Mouse (Mus musculus): ENCODE data around the gene Tnfsf11. TPM values are rescaled to one million over a fixed set of nuclear protein-coding genes. Genes with fewer than 3 reads are reported as not detected.

The Tnfsf11 gene
- polyA plus RNA-seq, 1 experiment from 2014 or later = not detected

DNA sequence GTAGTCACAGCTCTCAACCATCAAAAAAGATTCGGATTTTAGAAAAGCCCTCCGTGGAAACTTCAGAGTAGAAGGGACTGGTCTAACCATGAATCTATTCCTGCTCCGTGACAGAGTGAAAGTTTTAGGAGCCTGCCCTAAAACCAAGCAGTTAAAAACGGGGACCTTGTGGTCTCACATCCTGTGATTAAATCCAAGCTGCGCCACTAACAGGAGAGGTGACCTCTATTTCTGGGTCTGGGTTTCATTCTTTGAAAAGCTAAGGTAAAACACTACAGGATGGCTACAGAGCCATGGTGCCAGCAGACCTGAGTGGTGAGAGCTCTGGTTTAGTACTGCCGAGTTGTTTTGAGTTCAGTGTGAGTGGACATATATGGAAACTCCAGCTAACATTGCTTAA, 12.4 kb upstream of the Tnfsf11 start:
- Histone ChIP-seq H3K36me3 (ENCODE audit: inconsistent target) (no peaks in the 10 kb centered on the region), H3K79me2 (ENCODE audit: inconsistent target) (no peaks in the 10 kb centered on the region), H3K4me3 (ENCODE audit: inconsistent target) (no peak overlapping the region), H3K27ac (no peak overlapping the region)
- 57% methylated on average over 6 of the region's 6 CpGs for whole genome bisulfite sequencing (ENCODE audit: missing documents)

DNA sequence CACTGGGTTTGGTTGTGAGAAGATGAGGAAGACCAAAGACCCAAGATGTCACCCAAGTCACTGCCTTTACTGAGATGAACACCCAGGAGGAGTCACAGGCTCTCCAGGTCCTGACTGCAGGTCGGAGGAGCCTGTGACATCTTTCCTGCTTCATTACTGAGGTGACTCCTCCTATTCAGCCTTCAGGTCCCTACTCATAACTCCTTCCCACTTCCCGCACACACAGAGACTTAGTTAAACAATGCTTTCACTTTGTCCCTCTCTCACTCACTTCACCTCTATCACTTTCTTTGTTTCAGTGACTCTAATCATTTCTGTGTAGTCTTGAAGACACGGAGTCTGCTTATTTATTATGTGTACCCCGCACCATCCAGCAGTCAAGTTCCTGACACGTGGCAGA, 11.7 kb upstream of the Tnfsf11 start:
- Histone ChIP-seq H3K36me3 (ENCODE audit: inconsistent target) (no peaks in the 10 kb centered on the region), H3K4me3 (ENCODE audit: inconsistent target) (no peak overlapping the region), H3K27ac (no peak overlapping the region), H3K79me2 (ENCODE audit: inconsistent target) (no peaks in the 10 kb centered on the region)
- 72% methylated on average over 5 of the region's 5 CpGs for WGBS (ENCODE audit: missing documents)

DNA sequence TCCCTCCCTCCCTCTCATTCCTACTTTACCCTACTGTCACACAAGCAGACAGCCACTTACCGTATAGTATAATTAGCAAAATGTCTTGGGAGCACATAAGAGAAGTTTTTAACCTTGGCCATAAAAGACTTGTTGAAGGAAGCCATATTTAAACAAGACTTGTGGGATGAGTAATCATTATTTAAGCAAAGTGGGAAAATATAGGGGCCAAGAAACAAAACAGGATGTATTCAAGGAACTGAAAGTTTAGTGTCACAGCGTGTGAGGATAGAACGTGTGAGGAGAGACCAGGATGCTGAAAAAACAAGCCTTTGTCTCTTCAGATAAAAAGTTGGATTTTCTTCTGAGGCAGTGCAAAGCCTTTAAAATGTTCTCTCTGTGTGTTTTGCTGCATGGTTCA, 11.2 kb upstream of the Tnfsf11 start:
- no peak overlapping the region for H3K27ac ChIP-seq
- no peaks in the 10 kb centered on the region for H3K79me2 ChIP-seq (ENCODE audit: inconsistent target)
- H3K36me3 ChIP-seq (ENCODE audit: inconsistent target) = no peaks in the 10 kb centered on the region
- 29% methylated on average over 3 of the region's 3 CpGs for WGBS (ENCODE audit: missing documents)
- H3K4me3 ChIP-seq (ENCODE audit: inconsistent target) = no peak overlapping the region

DNA sequence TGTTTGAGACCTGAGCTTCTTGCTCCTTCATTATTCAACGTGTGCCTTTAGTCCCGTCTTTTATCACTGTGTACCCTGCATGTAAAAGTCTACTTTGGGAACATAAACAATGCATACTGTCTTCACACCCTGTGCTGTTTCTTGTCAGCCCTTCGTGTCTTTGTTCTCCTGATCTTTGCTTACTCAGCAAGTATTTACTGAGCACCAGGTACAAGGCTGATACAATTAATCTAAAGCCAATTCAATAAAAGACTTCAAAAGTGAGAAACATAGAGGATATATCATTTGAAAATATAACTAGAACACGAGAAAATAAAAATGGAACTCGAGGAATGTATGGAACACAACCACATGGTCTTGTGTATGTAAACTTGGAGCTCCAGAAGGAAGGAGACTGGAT, 9.8 kb upstream of the Tnfsf11 start:
- Histone ChIP-seq H3K4me3 (ENCODE audit: inconsistent target) (no peak overlapping the region), H3K27ac (no peak overlapping the region), H3K79me2 (ENCODE audit: inconsistent target) (no peaks in the 10 kb centered on the region), H3K36me3 (ENCODE audit: inconsistent target) (no peaks in the 10 kb centered on the region)
- 91% methylated on average over 5 of the region's 5 CpGs for WGBS (ENCODE audit: missing documents)

DNA sequence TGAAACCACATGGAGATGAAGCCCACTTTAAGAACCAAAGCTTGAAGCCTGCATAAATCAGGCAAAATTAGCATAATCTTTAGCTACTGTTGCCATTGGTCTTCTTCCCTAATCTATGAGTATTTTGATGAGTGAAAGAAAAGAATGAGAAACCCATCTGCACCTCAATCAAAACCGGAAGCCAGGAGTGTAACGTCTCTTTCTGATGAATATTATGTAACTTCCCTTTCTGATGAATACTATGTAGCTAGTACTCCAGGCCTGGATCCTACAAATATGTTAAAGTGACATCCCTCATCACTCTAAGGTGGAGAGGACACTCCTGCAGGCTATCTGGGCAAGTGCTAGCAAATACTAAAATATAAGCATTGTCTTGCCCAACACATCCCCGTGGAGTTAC, 6.9 kb downstream of the Tnfsf11 start:
- 37% methylated on average over 3 of the region's 3 CpGs for WGBS (ENCODE audit: missing documents)
- Histone ChIP-seq H3K79me2 (ENCODE audit: inconsistent target) (no peaks in the 10 kb centered on the region), H3K27ac (no peak overlapping the region), H3K4me3 (ENCODE audit: inconsistent target) (no peak overlapping the region), H3K36me3 (ENCODE audit: inconsistent target) (no peaks in the 10 kb centered on the region)

DNA sequence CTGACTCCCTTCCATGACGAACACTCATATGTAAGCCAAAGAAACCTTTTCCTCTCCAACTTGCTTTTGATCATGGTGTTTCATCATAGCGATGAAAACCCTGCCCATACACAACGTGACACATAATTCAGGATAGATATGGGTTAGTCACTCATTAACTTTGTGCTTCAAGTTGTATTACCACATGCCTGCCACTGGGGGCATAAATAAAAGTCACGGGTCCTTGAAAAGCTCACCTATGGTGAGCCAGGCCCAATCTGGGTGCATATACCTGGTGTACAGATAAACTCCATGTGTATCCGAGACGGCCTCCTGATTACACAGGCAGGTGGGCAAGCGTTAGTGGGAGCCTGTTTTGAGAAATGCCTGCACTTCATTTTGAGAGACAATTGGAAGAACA, 15.2 kb downstream of the Tnfsf11 start:
- no peak overlapping the region for H3K4me3 ChIP-seq (ENCODE audit: inconsistent target)

DNA sequence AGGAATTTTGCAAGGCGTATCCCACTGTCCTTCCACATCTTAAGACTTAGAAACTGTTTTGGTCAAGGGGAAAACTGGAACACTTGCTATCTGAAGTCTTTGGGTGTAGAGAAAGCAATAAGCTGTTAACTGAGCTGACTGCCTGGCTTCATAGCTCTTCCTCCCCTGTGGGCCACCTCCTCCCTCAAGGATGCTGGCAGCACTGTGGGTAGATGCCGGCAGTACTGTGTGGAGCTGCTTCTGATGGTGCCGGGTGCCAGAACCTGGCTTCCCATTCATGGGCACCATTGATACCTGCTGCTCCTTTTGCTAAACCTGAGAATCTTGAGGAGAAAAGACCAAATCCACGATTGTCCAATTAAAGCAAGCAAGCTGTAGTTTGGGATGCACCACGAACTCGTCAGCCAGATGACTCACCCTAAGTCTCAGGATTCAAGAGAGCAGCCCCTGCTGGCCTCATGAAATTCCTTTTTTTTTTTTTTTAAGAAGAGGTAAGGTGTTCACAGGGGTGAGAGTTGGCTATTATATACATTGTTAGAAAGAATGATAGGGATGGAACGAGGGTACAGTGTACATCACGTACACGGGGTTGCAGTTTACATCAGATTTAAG, 17.8 kb downstream of the Tnfsf11 start:
- Histone ChIP-seq H3K79me2 (ENCODE audit: inconsistent target) (no peaks in the 10 kb centered on the region), H3K4me3 (ENCODE audit: inconsistent target) (no peak overlapping the region), H3K36me3 (ENCODE audit: inconsistent target) (no peaks in the 10 kb centered on the region), H3K27ac (no peak overlapping the region)
- 88% methylated on average over 9 of the region's 9 CpGs for WGBS (ENCODE audit: missing documents)

More for the DNA sequence above, 15.2 kb downstream of the Tnfsf11 start:
- WGBS (ENCODE audit: missing documents) = 87% methylated on average over 7 of the region's 7 CpGs
- no peaks in the 10 kb centered on the region for H3K79me2 ChIP-seq (ENCODE audit: inconsistent target)
- H3K36me3 ChIP-seq (ENCODE audit: inconsistent target) = no peaks in the 10 kb centered on the region
- no peak overlapping the region for H3K27ac ChIP-seq

DNA sequence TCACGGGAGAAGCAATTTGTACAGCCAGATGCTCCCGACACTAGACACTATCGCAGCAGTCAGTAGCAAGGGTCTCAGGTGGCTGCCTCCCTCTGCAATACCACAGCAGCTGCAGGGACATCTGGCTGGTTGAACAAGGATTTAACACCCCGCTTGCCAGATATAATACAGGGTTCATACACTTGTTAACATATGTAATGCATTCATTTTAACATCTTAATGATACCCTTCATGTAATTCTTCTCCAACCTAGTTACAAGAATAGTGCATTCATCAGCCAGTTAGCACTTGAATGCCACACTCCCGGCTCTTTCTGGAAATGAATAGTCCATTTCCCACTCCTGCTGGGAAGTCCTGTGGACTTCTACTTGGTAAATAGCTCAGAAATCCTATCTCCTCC, 18.9 kb downstream of the Tnfsf11 start:
- H3K79me2 ChIP-seq (ENCODE audit: inconsistent target) = no peaks in the 10 kb centered on the region
- H3K4me3 ChIP-seq (ENCODE audit: inconsistent target) = no peak overlapping the region
- H3K27ac ChIP-seq = no peak overlapping the region
- no peaks in the 10 kb centered on the region for H3K36me3 ChIP-seq (ENCODE audit: inconsistent target)
- 88% methylated on average over 5 of the region's 5 CpGs for WGBS (ENCODE audit: missing documents)

DNA sequence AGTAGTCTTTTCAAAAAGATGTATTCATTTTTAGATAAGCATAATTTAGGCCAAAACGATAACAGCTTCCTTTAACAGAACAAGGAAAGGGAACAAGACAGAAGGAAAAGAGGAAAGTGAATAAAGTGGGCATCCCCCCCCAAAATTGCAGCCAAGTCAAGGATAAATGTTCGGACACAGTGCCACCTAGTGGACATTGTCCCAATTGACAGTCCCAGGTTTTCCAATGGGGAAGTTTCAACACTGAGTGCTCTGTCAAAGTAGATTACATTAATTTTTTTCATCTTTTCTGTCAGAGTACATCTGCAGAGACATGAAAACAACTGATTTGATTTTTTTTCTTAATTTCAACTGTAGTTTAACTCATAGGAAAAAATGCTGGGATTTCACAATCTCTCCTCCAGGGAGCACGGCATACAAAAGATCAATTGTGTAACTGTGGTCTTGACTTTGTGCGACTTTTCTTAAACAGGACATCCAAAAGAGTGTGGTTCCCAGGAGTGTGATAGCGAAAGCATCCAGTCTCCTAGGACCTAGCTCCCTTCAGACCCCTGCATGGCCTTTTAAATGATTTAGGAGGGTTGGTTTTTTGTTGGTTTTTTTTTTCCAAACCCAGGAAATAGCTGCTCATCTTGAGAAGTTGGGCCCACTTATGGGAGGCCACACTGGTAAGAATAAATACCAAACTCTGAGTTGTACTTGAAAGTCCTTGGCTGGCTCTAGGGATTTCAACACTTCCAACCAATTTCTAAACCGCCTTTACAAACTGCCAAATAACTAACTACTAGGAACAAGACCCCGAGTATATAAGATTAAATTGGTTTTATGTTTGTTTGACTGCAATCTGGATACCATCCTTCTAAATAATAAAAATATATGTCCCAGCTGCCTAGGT, 19.7 kb downstream of the Tnfsf11 start:
- Histone ChIP-seq H3K4me3 (ENCODE audit: inconsistent target) (no peak overlapping the region), H3K36me3 (ENCODE audit: inconsistent target) (no peaks in the 10 kb centered on the region), H3K79me2 (ENCODE audit: inconsistent target) (no peaks in the 10 kb centered on the region), H3K27ac (no peak overlapping the region)
- 41% methylated on average over 7 of the region's 7 CpGs for WGBS (ENCODE audit: missing documents)

DNA sequence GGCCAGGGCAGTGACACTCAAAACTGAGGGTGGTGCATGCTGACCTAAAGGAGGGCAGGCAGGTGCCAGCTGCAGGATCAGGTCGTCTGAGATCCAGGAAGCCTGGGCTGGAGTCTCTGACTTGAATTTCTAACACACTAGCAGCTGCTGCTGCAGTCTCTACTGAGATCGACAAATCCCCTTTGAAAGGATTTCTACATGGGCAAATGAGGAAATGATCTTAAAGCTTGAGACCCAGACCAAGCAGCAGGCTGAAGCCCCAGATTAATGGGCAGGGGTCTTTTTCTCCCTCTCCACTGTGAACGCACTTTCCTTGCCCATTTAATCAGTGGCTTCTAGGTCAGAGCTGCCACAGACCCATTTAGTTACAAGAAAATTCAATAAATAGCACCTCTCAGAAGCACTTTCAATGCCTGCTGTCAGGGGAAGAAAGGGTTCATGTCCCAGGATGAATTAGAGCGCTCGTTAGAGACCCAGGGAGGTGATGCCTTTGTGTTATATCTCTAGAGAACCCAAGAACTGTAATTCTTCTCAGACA, 21.8 kb downstream of the Tnfsf11 start:
- no peaks in the 10 kb centered on the region for H3K79me2 ChIP-seq (ENCODE audit: inconsistent target)
- H3K4me3 ChIP-seq (ENCODE audit: inconsistent target) = no peak overlapping the region
- H3K36me3 ChIP-seq (ENCODE audit: inconsistent target) = no peaks in the 10 kb centered on the region
- WGBS (ENCODE audit: missing documents) = 61% methylated on average over 5 of the region's 5 CpGs
- H3K27ac ChIP-seq = no peak overlapping the region

DNA sequence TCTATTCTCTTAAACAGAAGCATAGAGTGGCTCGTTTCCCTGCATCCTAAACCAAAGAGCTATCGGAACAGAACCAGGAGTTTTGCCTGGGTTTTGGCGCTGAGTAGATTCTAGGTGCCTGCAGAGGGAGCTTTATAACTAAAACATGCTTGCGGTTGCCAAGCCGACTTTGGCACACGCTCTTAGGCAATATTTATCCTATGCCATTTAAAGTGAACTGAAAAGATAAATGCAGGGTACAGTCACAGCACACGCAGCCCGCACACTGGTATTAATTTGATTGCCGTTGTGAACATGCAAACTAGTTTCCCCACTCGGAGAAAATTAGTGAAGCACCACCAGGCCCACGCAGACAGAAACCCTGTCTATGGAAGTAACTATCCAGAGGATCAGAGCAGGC, 25.4 kb downstream of the Tnfsf11 start:
- Histone ChIP-seq H3K36me3 (ENCODE audit: inconsistent target) (no peaks in the 10 kb centered on the region), H3K4me3 (ENCODE audit: inconsistent target) (no peak overlapping the region)

DNA sequence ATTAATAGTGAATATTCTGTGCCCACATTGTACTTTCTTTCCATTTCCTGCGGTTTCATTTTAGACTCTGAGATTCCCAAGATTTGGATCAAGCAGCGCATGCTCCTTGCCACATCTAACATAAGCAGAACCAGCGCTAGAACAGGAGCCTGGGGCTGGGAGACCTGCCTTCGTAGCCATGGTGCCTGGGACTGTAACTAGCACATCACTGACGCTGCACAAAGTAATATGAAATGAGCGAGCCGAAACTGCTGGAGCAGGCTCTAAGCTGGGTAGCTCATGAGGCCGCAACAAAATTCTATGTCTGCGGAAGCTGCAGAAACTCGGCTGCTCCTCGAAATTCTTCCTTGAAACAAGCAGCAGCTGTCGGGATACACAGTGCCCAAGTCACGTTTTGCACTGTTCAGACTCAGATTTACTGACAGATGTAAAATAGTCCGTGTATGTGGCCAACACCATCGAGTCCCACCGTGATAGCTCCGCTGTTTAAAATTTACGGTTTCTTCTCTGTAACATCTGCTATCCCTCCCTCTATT, 31.4 kb downstream of the Tnfsf11 start:
- no peak overlapping the region for H3K4me3 ChIP-seq (ENCODE audit: inconsistent target)
- 89% methylated on average over 18 of the region's 18 CpGs for WGBS (ENCODE audit: missing documents)
- H3K79me2 ChIP-seq (ENCODE audit: inconsistent target) = no peaks in the 10 kb centered on the region
- H3K27ac ChIP-seq = no peak overlapping the region
- no peaks in the 10 kb centered on the region for H3K36me3 ChIP-seq (ENCODE audit: inconsistent target)

More for the DNA sequence above, 25.4 kb downstream of the Tnfsf11 start:
- 94% methylated on average over 11 of the region's 11 CpGs for WGBS (ENCODE audit: missing documents)
- H3K27ac ChIP-seq = no peak overlapping the region
- no peaks in the 10 kb centered on the region for H3K79me2 ChIP-seq (ENCODE audit: inconsistent target)

DNA sequence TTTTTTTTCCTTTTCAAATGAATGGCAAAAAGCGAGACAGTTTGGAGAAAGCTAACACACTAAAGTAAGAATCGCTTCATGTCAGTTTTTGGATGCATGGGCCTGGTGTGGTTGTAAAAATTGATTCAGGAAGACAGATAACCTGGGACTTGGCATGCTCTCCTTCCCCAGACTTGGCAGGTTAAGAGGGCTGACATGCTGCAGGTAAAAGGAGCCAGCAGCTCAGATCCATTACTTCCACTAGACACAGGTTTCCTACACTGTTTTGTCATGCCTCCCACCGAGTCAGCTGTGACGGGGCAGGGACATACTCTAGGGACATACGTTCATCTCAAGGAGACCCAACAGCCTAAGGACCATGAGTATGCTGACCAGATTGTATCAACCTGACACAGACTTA, 33.0 kb downstream of the Tnfsf11 start:
- H3K27ac ChIP-seq = no peak overlapping the region
- no peaks in the 10 kb centered on the region for H3K79me2 ChIP-seq (ENCODE audit: inconsistent target)
- WGBS (ENCODE audit: missing documents) = 90% methylated on average over 5 of the region's 5 CpGs
- no peak overlapping the region for H3K4me3 ChIP-seq (ENCODE audit: inconsistent target)
- no peaks in the 10 kb centered on the region for H3K36me3 ChIP-seq (ENCODE audit: inconsistent target)

DNA sequence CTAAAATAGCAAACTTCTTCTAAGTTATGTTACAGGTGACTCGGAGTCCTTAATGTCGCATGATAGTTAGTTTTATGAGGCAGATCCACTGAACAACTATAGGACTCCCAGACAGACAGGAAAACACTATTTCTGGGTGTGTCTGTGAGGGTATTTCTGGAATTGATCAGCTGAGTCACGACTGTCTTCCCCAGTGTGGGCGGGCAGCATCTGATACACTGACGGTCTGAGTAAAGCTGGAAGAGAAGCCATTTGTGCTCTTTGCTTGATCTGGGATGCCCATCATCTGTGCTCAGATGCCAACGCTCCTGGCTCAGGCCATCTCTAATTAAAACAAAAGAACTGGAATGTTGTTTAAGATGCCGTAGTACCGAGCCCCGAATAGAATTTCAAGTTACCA, 33.7 kb downstream of the Tnfsf11 start:
- H3K36me3 ChIP-seq (ENCODE audit: inconsistent target) = no peaks in the 10 kb centered on the region
- H3K4me3 ChIP-seq (ENCODE audit: inconsistent target) = no peak overlapping the region
- no peak overlapping the region for H3K27ac ChIP-seq
- H3K79me2 ChIP-seq (ENCODE audit: inconsistent target) = no peaks in the 10 kb centered on the region
- 89% methylated on average over 9 of the region's 9 CpGs for WGBS (ENCODE audit: missing documents)

DNA sequence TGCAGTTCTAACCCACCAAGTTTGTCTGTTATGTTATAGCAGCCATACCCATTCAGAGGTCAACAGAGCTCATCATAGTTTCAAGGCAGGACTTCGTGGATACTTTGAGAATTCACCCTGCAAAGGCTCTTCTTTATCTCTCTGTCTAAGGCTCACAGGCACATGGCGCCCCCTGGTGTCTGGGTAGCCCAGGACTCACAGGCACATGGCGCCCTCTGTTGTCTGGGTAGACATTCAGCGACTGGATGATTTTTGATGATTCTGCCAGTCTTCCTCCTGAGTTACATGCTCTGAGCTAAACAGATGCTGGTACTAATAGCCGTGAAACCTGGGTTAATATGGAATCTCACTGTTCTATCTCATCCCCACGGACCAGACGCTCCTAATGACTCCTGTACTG, 34.3 kb downstream of the Tnfsf11 start:
- Histone ChIP-seq H3K79me2 (ENCODE audit: inconsistent target) (no peaks in the 10 kb centered on the region), H3K27ac (no peak overlapping the region), H3K4me3 (ENCODE audit: inconsistent target) (no peak overlapping the region), H3K36me3 (ENCODE audit: inconsistent target) (no peaks in the 10 kb centered on the region)
- WGBS (ENCODE audit: missing documents) = 64% methylated on average over 7 of the region's 7 CpGs

Measured in macrophage (primary cell).